Mouse (Mus musculus) neural tube, postnatal 0 days (tissue): ENCODE measurements around the gene Etv2. TPM values are rescaled to one million over a fixed set of nuclear protein-coding genes. Genes with fewer than 3 reads are reported as not detected.

ENCODE experiments used
- microRNA-seq: library from miRNA; unstranded; fragments of <30 nt; microRNA quantifications from one replicate; pipeline ENCODE4, GENCODE M21; 2016
- polyA plus RNA-seq: library from polyadenylated mRNA; unstranded; fragments of >200 nt; fragmentation: Nextera tagmentation; extraction: Ambion mirVana; gene quantifications from 2 replicates; pipeline ENCODE4 v1.2.1, GENCODE M21; 2015

Gene Etv2
- 0.14 TPM in 1 of 2 replicates, not detected in the other for polyA plus RNA-seq

DNA sequence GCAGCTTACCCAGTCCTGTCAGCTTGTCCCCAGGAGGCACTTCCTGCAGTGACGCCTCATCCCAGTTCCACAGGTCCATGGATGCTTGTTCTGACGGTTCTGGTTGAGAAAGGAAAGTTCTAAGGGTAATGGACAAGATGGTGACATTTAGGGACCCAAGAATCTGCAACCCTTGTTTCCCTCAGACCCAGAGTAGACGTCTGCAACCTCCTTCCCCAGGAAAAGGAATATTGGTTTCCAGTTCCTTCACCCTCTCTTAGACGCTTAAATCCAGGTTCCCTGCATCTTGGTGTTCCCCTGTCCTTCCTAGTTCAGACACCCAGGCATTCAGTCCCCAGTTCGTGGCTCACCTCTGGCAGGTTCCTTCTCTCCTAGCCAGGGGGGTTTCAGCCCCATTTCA is at the start of gene Etv2:
Gene Etv2, minus strand, starts transcription at position 101 of the 400 bp plus-strand sequence.

DNA sequence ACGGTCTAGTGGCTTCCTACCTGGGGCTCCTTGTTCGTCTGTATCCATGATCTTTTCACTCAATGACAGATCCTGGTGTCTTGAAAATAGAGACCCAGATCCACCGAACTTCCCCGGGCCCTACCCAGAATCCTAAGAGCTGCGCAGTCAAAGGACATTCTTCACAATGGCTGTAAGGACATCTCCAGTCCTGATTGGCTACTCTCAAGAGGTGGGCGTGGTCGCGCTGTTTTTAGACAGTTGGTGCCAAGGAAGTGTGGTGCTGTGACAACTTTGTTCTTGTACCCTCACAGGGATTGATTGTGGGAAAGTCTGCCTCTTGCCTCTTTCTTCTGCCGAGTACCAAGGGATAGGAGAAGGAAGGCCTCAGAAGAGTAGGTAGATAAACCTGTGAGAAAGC is 35.8 kb upstream of the Etv2 start, which contains the start of gene Pmis2:
Gene Pmis2, minus strand, starts transcription at position 126 of the 400 bp plus-strand sequence.

DNA sequence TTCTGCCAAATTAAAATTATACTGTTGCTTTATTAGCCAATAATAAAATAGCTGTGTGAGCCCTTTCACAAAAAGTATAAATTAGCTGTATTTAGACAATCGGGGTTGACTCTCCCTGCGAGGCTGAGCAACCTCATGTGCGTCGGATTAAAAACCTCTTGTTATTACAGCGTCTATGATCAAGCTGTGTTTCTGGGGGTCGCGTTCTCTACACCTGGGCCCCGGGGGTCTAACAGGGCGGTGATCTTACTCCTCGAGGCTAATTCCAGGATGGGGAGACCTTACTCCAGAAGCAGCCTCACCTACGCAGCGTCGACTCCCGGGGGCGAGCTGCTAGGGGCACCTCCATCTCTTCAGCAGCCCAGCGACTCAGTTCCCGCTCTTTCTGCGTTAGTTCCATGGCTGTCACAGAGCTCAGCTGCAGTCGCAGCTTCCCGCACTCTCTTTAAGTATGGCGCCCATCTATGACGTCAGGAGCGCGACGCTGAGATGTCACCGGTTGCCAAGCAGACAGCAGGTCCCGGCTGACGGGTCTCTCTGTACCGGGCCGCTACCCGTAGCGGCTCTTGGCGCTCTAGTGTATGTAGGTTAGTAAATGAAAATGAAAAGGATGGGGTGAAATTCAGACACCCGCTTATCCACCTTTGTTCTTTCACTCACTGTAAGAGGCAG is 29.0 kb upstream of the Etv2 start, which contains the start of gene Haus5:
Gene Haus5, minus strand, starts transcription at position 466 of the 672 bp plus-strand sequence.

DNA sequence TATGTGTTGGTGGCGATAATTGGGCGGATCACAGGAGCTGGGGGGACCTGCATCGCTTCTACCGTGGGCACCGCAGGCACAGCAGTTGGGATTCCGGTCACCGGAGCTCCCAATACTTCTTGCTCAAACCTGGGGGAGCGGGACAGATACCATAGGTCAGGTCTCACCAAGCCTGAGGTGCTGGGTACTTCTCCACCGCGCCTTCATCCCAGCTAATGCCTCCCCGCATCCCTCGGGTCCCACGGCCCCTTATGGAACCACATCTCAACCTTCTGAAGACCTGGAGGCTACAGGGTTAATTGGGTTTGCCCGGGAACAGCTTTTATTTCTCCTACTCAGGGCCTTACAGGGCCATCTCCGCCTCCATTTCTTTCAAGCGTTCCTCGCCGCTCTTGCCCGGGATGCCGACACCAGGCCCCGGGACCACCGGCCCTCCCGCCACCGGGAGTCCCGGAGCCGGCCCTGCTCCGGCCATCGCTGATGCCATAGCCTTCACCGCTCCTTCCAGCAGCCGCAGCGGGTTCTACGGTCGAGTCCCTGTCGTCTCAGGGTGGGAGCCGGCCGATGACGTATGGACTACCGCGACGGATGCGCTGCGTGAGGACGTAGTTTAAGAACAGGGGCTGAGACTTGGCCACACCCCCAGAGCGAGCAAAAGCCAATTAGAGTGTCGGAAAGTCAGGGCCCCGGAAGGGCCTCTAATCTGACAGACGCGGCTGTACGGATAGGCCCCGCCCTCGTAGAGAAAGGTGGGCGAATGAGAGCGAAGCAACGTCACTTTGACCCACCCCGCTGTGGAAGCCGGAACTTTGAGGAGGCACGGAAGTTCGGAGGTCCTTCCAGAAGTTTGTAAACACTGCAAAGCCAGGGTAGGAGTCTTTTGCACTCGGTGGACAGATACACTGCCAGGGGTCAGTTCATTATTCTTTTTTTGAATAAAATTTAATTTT is 14.2 kb upstream of the Etv2 start, which contains the start of gene Rbm42:
Gene Rbm42, minus strand, starts transcription at position 727 of the 950 bp plus-strand sequence.

DNA sequence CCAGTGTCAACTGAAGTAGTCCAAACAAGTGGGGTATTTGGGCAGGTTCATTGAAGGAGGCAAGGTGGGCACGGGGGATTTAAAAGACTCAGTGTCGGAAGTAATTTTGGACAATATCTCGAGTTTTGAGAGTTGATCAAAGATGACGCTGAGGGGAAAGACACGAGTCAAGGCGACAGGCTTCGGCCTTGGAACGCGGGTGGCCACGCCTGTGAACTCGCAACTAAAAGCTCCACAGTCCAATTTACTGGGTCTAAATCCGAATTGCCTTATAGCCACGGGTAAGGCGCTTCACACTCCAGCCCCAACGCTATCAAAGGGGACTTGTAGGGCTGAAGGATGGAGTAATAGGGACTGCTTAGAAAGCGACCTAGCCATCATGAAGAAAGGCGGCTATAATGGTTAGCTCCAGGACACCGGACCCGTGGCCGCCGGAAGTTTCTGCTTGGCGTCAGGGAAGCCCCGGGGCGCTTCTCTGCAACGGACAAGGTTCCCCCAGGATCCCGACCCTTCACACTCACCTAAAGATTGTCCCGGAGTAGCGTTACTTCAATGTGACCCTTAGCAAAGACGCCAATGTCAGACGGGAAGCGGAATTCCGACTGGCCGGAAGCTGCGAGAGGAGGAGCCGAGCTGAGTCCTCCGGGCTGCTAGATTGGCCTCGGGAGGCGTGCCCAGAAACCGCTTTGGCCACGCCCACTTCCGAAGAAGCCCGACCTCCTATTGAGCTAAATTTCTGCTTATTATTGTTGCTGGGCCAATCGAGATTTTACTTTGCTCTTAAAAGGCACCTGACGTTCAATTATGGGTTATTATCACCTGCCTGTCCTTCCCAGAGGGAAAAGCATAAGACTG is 9.9 kb downstream of the Etv2 start, which contains the start of gene Cox6b1:
Gene Cox6b1, minus strand, starts transcription at position 622 of the 855 bp plus-strand sequence.

DNA sequence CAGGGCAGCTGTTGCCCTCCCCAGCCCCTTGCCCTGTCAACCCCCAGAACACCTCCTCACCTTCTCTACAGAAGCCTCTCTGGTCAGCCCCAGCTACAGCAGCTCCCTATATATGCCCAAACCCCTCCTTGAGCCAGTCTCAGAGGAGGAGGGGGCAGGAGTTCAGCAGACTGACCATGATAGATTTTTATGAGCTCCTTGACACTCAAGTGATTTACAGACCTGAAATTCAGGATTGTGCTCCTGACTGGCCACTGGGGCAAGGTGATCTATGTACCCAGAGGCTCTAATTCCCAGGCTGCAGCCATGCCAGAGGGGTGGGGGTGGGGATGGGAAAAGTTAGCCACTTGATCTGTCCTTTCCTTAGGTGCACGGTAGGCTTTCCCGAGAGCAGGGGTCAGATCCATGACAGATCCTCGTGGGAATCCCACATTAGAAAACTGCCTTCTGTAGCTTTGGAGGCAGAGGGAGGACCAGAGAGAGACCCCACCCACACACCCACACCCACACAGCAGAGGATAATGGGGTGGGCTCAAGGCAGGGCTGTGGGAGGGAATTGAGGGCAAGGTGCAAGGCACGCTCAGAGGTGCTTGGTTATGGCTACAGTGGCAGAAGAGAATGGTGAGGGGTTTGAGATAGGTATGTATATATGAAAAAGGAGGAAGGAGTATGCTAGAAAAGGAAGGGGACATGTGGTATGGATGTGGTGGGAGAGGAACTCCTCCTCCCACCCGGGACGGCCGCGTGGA is 22.8 kb downstream of the Etv2 start, which contains the start of gene Upk1a:
Gene Upk1a, minus strand, starts transcription at position 194 of the 749 bp plus-strand sequence.

DNA sequence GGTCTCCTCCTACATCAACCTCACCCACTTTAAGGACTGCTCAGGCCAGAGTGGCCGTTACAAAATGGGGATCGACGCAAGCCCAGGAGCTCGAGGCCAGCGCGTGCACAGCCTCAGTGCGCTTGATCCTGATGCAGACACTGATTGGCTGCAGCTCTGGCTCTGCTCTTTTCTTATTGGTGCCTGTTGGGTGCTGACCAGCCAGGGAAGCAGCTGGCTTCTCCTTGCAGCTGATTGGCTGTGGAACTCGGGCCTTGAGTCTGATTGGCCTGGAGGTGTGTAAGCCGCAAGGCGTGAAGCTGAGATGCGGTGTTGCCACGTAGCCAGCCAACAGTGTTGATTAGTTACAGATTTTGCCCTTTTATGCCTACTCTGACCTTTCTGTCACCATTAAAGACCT is 36.9 kb downstream of the Etv2 start, which contains the start of gene Zbtb32:
Gene Zbtb32, minus strand, starts transcription at position 124 of the 400 bp plus-strand sequence.

DNA sequence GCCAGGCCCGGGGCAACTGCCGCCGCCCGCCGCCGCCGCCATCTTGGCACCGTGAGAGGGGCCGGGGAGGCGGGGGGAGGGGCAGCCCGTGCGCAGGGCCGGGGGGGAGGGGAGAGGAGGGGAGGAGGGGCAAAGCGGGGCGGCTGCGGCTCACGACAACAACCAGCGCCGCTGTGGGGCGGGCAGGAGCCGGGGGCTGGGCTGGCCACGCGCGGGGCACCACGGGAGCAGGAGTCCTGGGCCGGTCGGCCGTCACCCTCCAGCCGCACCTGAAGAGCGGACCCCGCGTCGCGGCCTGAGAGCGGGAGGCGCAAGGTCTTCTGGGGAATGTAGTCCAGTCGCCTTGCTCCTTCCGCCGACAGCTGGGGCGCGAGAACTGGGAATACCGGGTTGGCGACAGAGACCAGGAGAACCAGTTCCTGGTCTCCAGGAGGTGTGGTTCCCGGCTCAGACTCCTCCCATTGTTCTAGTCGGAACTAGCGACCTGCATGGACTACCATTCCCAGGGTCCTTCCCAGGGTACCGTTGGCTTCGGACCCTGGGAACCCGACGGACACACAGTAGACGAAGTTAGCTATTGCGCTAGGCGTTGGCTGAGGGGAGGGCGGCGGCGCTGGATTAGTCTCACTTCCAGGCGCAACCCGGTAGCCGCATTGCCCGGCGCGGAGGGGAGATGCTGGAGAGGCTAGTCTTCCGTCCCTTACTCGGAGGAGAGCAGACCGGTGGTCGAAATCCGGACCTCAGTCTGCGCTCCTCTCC is 46.8 kb downstream of the Etv2 start, which contains the start of gene Kmt2b:
Gene Kmt2b, minus strand, starts transcription at position 51 of the 759 bp plus-strand sequence.

Small RNA genes lying within 50 kb of the gene (microRNA-seq; reads per million reads assigned to microRNA genes)
- not detected for gene Mir3569

Other genes with a start within 250 kb of the Etv2 start
- 65.9 and 77.3 TPM in 2 replicates for gene Tyrobp, start 222.1 kb downstream of the Etv2 start, polyA plus RNA-seq
- 0.81 and 1.1 TPM in 2 replicates for gene Hcst, start 216.0 kb downstream of the Etv2 start, polyA plus RNA-seq
- gene Nfkbid, start 214.1 kb downstream of the Etv2 start, polyA plus RNA-seq: 2.8 and 3.3 TPM in 2 replicates
- gene Aplp1, start 190.3 kb downstream of the Etv2 start, polyA plus RNA-seq: 663 and 695 TPM in 2 replicates
- gene Kirrel2, start 178.2 kb downstream of the Etv2 start, polyA plus RNA-seq: 0.46 and 0.90 TPM in 2 replicates
- 0.06 and 0.13 TPM in 2 replicates for gene Nphs1, start 177.5 kb downstream of the Etv2 start, polyA plus RNA-seq
- 0.43 TPM in 1 of 2 replicates, not detected in the other for gene Prodh2, start 142.2 kb downstream of the Etv2 start, polyA plus RNA-seq
- gene Arhgap33, start 100.8 kb downstream of the Etv2 start, polyA plus RNA-seq: 45.5 and 62.8 TPM in 2 replicates
- 19.0 and 20.8 TPM in 2 replicates for gene Hspb6, start 83.7 kb downstream of the Etv2 start, polyA plus RNA-seq
- gene Proser3, start 83.6 kb downstream of the Etv2 start, polyA plus RNA-seq: 3.0 and 4.7 TPM in 2 replicates
- gene Lin37, start 76.0 kb downstream of the Etv2 start, polyA plus RNA-seq: 51.7 and 55.9 TPM in 2 replicates
- 102 and 106 TPM in 2 replicates for gene U2af1l4, start 72.6 kb downstream of the Etv2 start, polyA plus RNA-seq
- 6.7 and 8.0 TPM in 2 replicates for gene Gm49396, start 72.5 kb downstream of the Etv2 start, polyA plus RNA-seq
- 161 and 167 TPM in 2 replicates for gene Psenen, start 72.2 kb downstream of the Etv2 start, polyA plus RNA-seq
- 1.6 and 4.3 TPM in 2 replicates for gene Igflr1, start 70.4 kb downstream of the Etv2 start, polyA plus RNA-seq
- gene Kmt2b, start 47.1 kb downstream of the Etv2 start, polyA plus RNA-seq: 5.3 and 8.5 TPM in 2 replicates
- 0.20 and 0.44 TPM in 2 replicates for gene Zbtb32, start 36.9 kb downstream of the Etv2 start, polyA plus RNA-seq
- gene Upk1a, start 23.0 kb downstream of the Etv2 start, polyA plus RNA-seq: 0.31 and 0.53 TPM in 2 replicates
- gene Cox6b1, start 9.7 kb downstream of the Etv2 start, polyA plus RNA-seq: 1,537 and 1,621 TPM in 2 replicates
- 120 and 125 TPM in 2 replicates for gene Rbm42, start 14.5 kb upstream of the Etv2 start, polyA plus RNA-seq
- 16.8 and 18.2 TPM in 2 replicates for gene Haus5, start 29.1 kb upstream of the Etv2 start, polyA plus RNA-seq
- gene Pmis2, start 35.8 kb upstream of the Etv2 start, polyA plus RNA-seq: not detected in 2 replicates
- not detected in 2 replicates for gene 2200002J24Rik, start 63.1 kb upstream of the Etv2 start, polyA plus RNA-seq
- 6.1 and 6.3 TPM in 2 replicates for gene Atp4a, start 76.4 kb upstream of the Etv2 start, polyA plus RNA-seq
- gene Tmem147, start 93.7 kb upstream of the Etv2 start, polyA plus RNA-seq: 359 and 361 TPM in 2 replicates
- gene Gapdhs, start 107.8 kb upstream of the Etv2 start, polyA plus RNA-seq: 0.43 and 0.98 TPM in 2 replicates
- 3.3 and 3.7 TPM in 2 replicates for gene Sbsn, start 115.6 kb upstream of the Etv2 start, polyA plus RNA-seq
- 5.9 and 7.8 TPM in 2 replicates for gene Dmkn, start 127.9 kb upstream of the Etv2 start, polyA plus RNA-seq
- 7.9 and 15.2 TPM in 2 replicates for gene Krtdap, start 152.0 kb upstream of the Etv2 start, polyA plus RNA-seq
- gene Ffar2, start 187.9 kb upstream of the Etv2 start, polyA plus RNA-seq: 0.37 TPM in 1 of 2 replicates, not detected in the other
- not detected in 2 replicates for gene Ffar3, start 220.3 kb upstream of the Etv2 start, polyA plus RNA-seq
- not detected in 2 replicates for gene Ffar1, start 225.7 kb upstream of the Etv2 start, polyA plus RNA-seq
- 0.05 TPM in 1 of 2 replicates, not detected in the other for gene Cd22, start 244.5 kb upstream of the Etv2 start, polyA plus RNA-seq